Mouse (Mus musculus): ENCODE measurements at regions not wholly inside any gene's neighbourhood (a gene's known extent, or its start where the extent isn't known, plus 50 kb on each side); places are given as distances from the start of the nearest gene placed in this dataset.
A peak's percentile ranks its signal among the peaks of the same experiment; 100 is the strongest.
"Not testable (repeated sequence)": the region's sequence is repeated elsewhere in the genome, so short reads cannot be mapped to it uniquely, and the experiment has no call there.

- no peak for DNase-seq (ENCODE audit: extremely low spot score in 1 of 2, low spot score in 1 of 2)
These were observed 246.9 kb downstream of the Diras2 start for GRCm38 (mm10) chr13:52284026-52284801.

GRCm38 (mm10) chr13:52288400-52288799 lies 242.7 kb downstream of the Diras2 start:
- DNase-seq (ENCODE audit: extremely low spot score in 1 of 2, low spot score in 1 of 2), result no peak

- no peak for DNase-seq (ENCODE audit: extremely low spot score in 1 of 2, low spot score in 1 of 2)
These were observed 235.2 kb downstream of the Diras2 start for GRCm38 (mm10) chr13:52295847-52296246.

- DNase-seq (ENCODE audit: extremely low spot score in 1 of 2, low spot score in 1 of 2), result no peak
These were observed 234.4 kb downstream of the Diras2 start for GRCm38 (mm10) chr13:52296541-52297276.

GRCm38 (mm10) chr13:52297277-52297623 lies 233.8 kb downstream of the Diras2 start:
- DNase-seq (ENCODE audit: extremely low spot score in 1 of 2, low spot score in 1 of 2), result no peak

GRCm38 (mm10) chr13:52298362-52298761 lies 232.7 kb downstream of the Diras2 start:
- no peak for DNase-seq (ENCODE audit: extremely low spot score in 1 of 2, low spot score in 1 of 2)

GRCm38 (mm10) chr13:52305328-52305727 lies 225.8 kb downstream of the Diras2 start:
- not testable (repeated sequence) for DNase-seq (ENCODE audit: extremely low spot score in 1 of 2, low spot score in 1 of 2)

GRCm38 (mm10) chr13:52306783-52307440 lies 224.2 kb downstream of the Diras2 start:
- peak; percentile 41 to 61 for DNase-seq (ENCODE audit: extremely low spot score in 1 of 2, low spot score in 1 of 2)

- DNase-seq (ENCODE audit: extremely low spot score in 1 of 2, low spot score in 1 of 2), result no peak
These were observed 220.1 kb downstream of the Diras2 start for GRCm38 (mm10) chr13:52310954-52311353.

- no peak for DNase-seq (ENCODE audit: extremely low spot score in 1 of 2, low spot score in 1 of 2)
These were observed 212.8 kb downstream of the Diras2 start for GRCm38 (mm10) chr13:52318276-52318675.

GRCm38 (mm10) chr13:52323691-52324090 lies 207.4 kb downstream of the Diras2 start:
- DNase-seq (ENCODE audit: extremely low spot score in 1 of 2, low spot score in 1 of 2), result no peak

GRCm38 (mm10) chr13:52324378-52324777 lies 206.7 kb downstream of the Diras2 start:
- DNase-seq (ENCODE audit: extremely low spot score in 1 of 2, low spot score in 1 of 2), result not testable (repeated sequence)

GRCm38 (mm10) chr13:52325647-52326046 lies 205.4 kb downstream of the Diras2 start:
- not testable (repeated sequence) for DNase-seq (ENCODE audit: extremely low spot score in 1 of 2, low spot score in 1 of 2)

GRCm38 (mm10) chr13:52327734-52328133 lies 203.3 kb downstream of the Diras2 start:
- DNase-seq (ENCODE audit: extremely low spot score in 1 of 2, low spot score in 1 of 2), result no peak

- peak; percentile 51 to 67 for DNase-seq (ENCODE audit: extremely low spot score in 1 of 2, low spot score in 1 of 2)
These were observed 202.3 kb downstream of the Diras2 start for GRCm38 (mm10) chr13:52328766-52329165.

- DNase-seq (ENCODE audit: extremely low spot score in 1 of 2, low spot score in 1 of 2), result peak; percentile 44 to 67
These were observed 200.0 kb downstream of the Diras2 start for GRCm38 (mm10) chr13:52331068-52331467.

- DNase-seq (ENCODE audit: extremely low spot score in 1 of 2, low spot score in 1 of 2), result no peak
These were observed 196.1 kb downstream of the Diras2 start for GRCm38 (mm10) chr13:52334962-52335361.

- no peak for DNase-seq (ENCODE audit: extremely low spot score in 1 of 2, low spot score in 1 of 2)
These were observed 193.1 kb downstream of the Diras2 start for GRCm38 (mm10) chr13:52337936-52338335.

GRCm38 (mm10) chr13:52339156-52339555 lies 191.9 kb downstream of the Diras2 start:
- DNase-seq (ENCODE audit: extremely low spot score in 1 of 2, low spot score in 1 of 2), result no peak

- DNase-seq (ENCODE audit: extremely low spot score in 1 of 2, low spot score in 1 of 2), result no peak
These were observed 189.1 kb downstream of the Diras2 start for GRCm38 (mm10) chr13:52341981-52342380.

- no peak for DNase-seq (ENCODE audit: extremely low spot score in 1 of 2, low spot score in 1 of 2)
These were observed 186.7 kb downstream of the Diras2 start for GRCm38 (mm10) chr13:52344383-52344782.
